Mouse (Mus musculus) liver, embryonic 14.5 days (tissue): ENCODE measurements around the gene Dennd1c. TPM values are rescaled to one million over a fixed set of nuclear protein-coding genes. Genes with fewer than 3 reads are reported as not detected.

Experiments
- ATAC-seq: fragments of 200-750 bp; cut with Nextera tagmentation; 2 replicates; pipeline ENCODE4 v1.8.0; 2017; ENCODE audit warnings: moderate number of reproducible peaks, mild to moderate bottlenecking, moderate library complexity; ENCODE audit not compliant: insufficient read depth
- DNase-seq, 3 experiments: peaks; one replicate each; pipeline ENCODE4 v3.0.0-alpha.2; 2012 to 2013; ENCODE audit warnings: low read depth in 3 of 3, low spot score in 3 of 3
- H3K27ac ChIP-seq: fragments of 300-500 bp; sonication (generic); 2 replicates; pipeline ENCODE4 v1.5.1; 2014; ENCODE audit warnings: moderate library complexity, mild to moderate bottlenecking, control low read depth, inconsistent platforms
- H3K27me3 ChIP-seq: fragments of 300-500 bp; sonication (generic); 2 replicates; pipeline ENCODE4 v1.6.1; 2014; ENCODE audit warnings: mild to moderate bottlenecking, low read length, moderate library complexity; ENCODE audit not compliant: control insufficient read depth, insufficient read depth
- H3K36me3 ChIP-seq: fragments of 300-500 bp; sonication (generic); replicated peaks from 2 replicates; pipeline ENCODE4 v1.6.1; 2014; ENCODE audit warnings: low read depth; ENCODE audit not compliant: control insufficient read depth, insufficient read depth
- H3K4me1 ChIP-seq, 2 experiments: fragments of 200-500 bp in 1 of 2; fragments of 300-500 bp in 1 of 2; sonication (generic) in 1 of 2; replicated peaks; 2 replicates each; pipeline ENCODE4 v1.6.1; 2012 to 2014; ENCODE audit warnings: antibody characterized with exemption in 1 of 2, inconsistent platforms in 1 of 2, low read length in 1 of 2; ENCODE audit not compliant: control insufficient read depth in 2 of 2, insufficient read depth in 2 of 2
- H3K4me2 ChIP-seq: fragments of 300-500 bp; sonication (generic); 2 replicates; pipeline ENCODE4 v1.6.1; 2014; ENCODE audit warnings: low read depth, mild to moderate bottlenecking, control low read depth, moderate library complexity
- H3K4me3 ChIP-seq, 2 experiments: fragments of 200-500 bp in 1 of 2; fragments of 300-500 bp in 1 of 2; sonication (generic) in 1 of 2; 2 replicates each; pipeline ENCODE4 v1.5.1; 2012 to 2014; ENCODE audit warnings: low read depth in 2 of 2, low read length in 2 of 2, mild to moderate bottlenecking in 2 of 2, control low read depth in 1 of 2, inconsistent platforms in 1 of 2, moderate library complexity in 1 of 2; ENCODE audit not compliant: insufficient read depth in 1 of 2
- H3K9ac ChIP-seq: fragments of 300-500 bp; sonication (generic); replicated peaks from 2 replicates; pipeline ENCODE4 v1.6.1; 2014; ENCODE audit warnings: mild to moderate bottlenecking, control low read depth, moderate library complexity
- H3K9me3 ChIP-seq: fragments of 300-500 bp; sonication (generic); 2 replicates; pipeline ENCODE4 v1.6.1; 2016; ENCODE audit warnings: low read length, mixed read lengths; ENCODE audit not compliant: control insufficient read depth
- CTCF ChIP-seq: IDR thresholded peaks from 2 replicates; pipeline ENCODE4 v1.5.1; 2016; ENCODE audit warnings: antibody characterized with exemption, low read depth, control low read depth
- EP300 ChIP-seq: IDR thresholded peaks from 2 replicates; pipeline ENCODE4 v1.6.1; 2016; ENCODE audit warnings: antibody characterized with exemption, low read depth
- WGBS: fragments of 180-500 bp; shearing (Covaris S2); extraction: QIAGEN DNeasy Blood & Tissue Kit; methylation state at CpG from one replicate; pipeline ENCODE4 v1.1.7; 2014; ENCODE audit not compliant: insufficient replicate concordance; 5-methylcytosine and 5-hydroxymethylcytosine counted together
- polyA plus RNA-seq, 2 experiments: library from polyadenylated mRNA; depleted of rRNA in 1 of 2; stranded (reverse) in 1 of 2; unstranded in 1 of 2; fragments of >200 nt; fragmentation: Nextera tagmentation in 1 of 2; extraction: Ambion mirVana in 1 of 2; gene quantifications; 2 replicates each; pipeline versions ENCODE4 v1.2.1 to v1.2.3; 2012 to 2014

Gene Dennd1c
- polyA plus RNA-seq, 2 experiments: 0.89 to 1.5 TPM

- WGBS: 55% methylated on average over 2 of the region's 2 CpGs
- H3K27ac ChIP-seq: no peak overlapping the region
- TF ChIP-seq EP300: no peak
- peaks cover 16% of the 10 kb centered on the region for H3K27me3 ChIP-seq
- DNase-seq: no peak
- no peak overlapping the region for H3K4me2 ChIP-seq
- no peak overlapping the region for H3K4me3 ChIP-seq
- H3K9me3 ChIP-seq: no peaks in the 10 kb centered on the region
- no peaks in the 10 kb centered on the region for H3K36me3 ChIP-seq
- no peak overlapping the region for H3K9ac ChIP-seq
- no peak for ATAC-seq
- peaks cover 0 to 6% of the 10 kb centered on the region in 2 experiments; a peak in 1 of 4 replicates for H3K4me1 ChIP-seq
These were observed 24.0 kb upstream of the Dennd1c start for GRCm38 (mm10) chr17:57102276-57102675.

GRCm38 (mm10) chr17:57099629-57100325 is 21.5 kb upstream of the Dennd1c start:
- DNase-seq (no peak), ATAC-seq (peak; percentile 64)
- H3K27me3 ChIP-seq: no peaks in the 10 kb centered on the region; the same call in 1 of the 2 replicates
- H3K27ac ChIP-seq: no peak overlapping the region
- H3K4me2 ChIP-seq: peak overlapping the region; percentile 40
- H3K9me3 ChIP-seq: no peaks in the 10 kb centered on the region
- H3K36me3 ChIP-seq: no peaks in the 10 kb centered on the region
- no peak overlapping the region; a peak in 2 of 4 replicates for H3K4me3 ChIP-seq
- 5% methylated on average over 10 of the region's 10 CpGs for WGBS
- TF ChIP-seq EP300: no peak
- peak; percentile 24 for TF ChIP-seq CTCF
- no peak overlapping the region for H3K9ac ChIP-seq
- peaks cover 0 to 10% of the 10 kb centered on the region in 2 experiments; a peak in 1 of 4 replicates for H3K4me1 ChIP-seq

- H3K36me3 ChIP-seq: no peaks in the 10 kb centered on the region
- no peaks in the 10 kb centered on the region for H3K27me3 ChIP-seq
- H3K27ac ChIP-seq: no peak overlapping the region
- TF ChIP-seq EP300 (no peak), CTCF (no peak)
- H3K9me3 ChIP-seq: no peaks in the 10 kb centered on the region
- peaks cover 0 to 10% of the 10 kb centered on the region in 2 experiments; a peak in 1 of 4 replicates for H3K4me1 ChIP-seq
- H3K9ac ChIP-seq: no peak overlapping the region
- 47% methylated on average over 5 of the region's 5 CpGs for WGBS
- H3K4me2 ChIP-seq: no peak overlapping the region
- H3K4me3 ChIP-seq: no peak overlapping the region
- DNase-seq (no peak), ATAC-seq (no peak)
These were observed 20.0 kb upstream of the Dennd1c start for GRCm38 (mm10) chr17:57098321-57098720.

GRCm38 (mm10) chr17:57096623-57096920 is 18.3 kb upstream of the Dennd1c start:
- Histone ChIP-seq H3K27ac (no peak overlapping the region), H3K36me3 (no peaks in the 10 kb centered on the region), H3K4me3 (no peak overlapping the region), H3K9ac (no peak overlapping the region), H3K27me3 (no peaks in the 10 kb centered on the region; the same call in 1 of the 2 replicates), H3K4me1 (peaks cover 0 to 10% of the 10 kb centered on the region in 2 experiments; a peak in 1 of 4 replicates), H3K4me2 (peak overlapping the region; percentile 38), H3K9me3 (no peaks in the 10 kb centered on the region)
- TF ChIP-seq CTCF (peak; percentile 94), EP300 (no peak)
- DNase-seq (peak in 1 of 3 experiments; percentile 42), ATAC-seq (peak; percentile 70)
- WGBS: 3% methylated on average over 11 of the region's 11 CpGs

GRCm38 (mm10) chr17:57095855-57096622 is 17.7 kb upstream of the Dennd1c start:
- H3K27me3 ChIP-seq: no peaks in the 10 kb centered on the region; the same call in 1 of the 2 replicates
- H3K9me3 ChIP-seq: no peaks in the 10 kb centered on the region
- peak; percentile 71 for ATAC-seq
- no peak for DNase-seq
- H3K4me3 ChIP-seq: no peak overlapping the region
- no peak overlapping the region for H3K9ac ChIP-seq
- no peak for TF ChIP-seq CTCF
- TF ChIP-seq EP300: no peak
- H3K4me2 ChIP-seq: peak overlapping the region; percentile 38
- peaks cover 0 to 10% of the 10 kb centered on the region in 2 experiments; a peak in 1 of 4 replicates for H3K4me1 ChIP-seq
- no peak overlapping the region for H3K27ac ChIP-seq
- H3K36me3 ChIP-seq: no peaks in the 10 kb centered on the region
- 5% methylated on average over 19 of the region's 19 CpGs for WGBS
